Mouse (Mus musculus): ENCODE measurements around the gene Gdf15. TPM values are rescaled to one million over a fixed set of nuclear protein-coding genes. Genes with fewer than 3 reads are reported as not detected.
A peak's percentile ranks its signal among the peaks of the same experiment; 100 is the strongest.

The Gdf15 gene
- total and polyA plus RNA-seq, 2 experiments = 5.8 to 27.7 TPM

GRCm38 (mm10) chr8:70596775-70597416 is 35.4 kb downstream of the Gdf15 start:
- 97% methylated on average over 17 of the region's 17 CpGs for WGBS
- Histone ChIP-seq H3K27me3 (ENCODE audit: control insufficient read depth, insufficient read depth, low read length) (no peaks in the 10 kb centered on the region), H3K27ac (replicated peaks; ENCODE audit: insufficient read depth, low read depth, low read length) (no peak overlapping the region), H3K4me3 (ENCODE audit: insufficient read depth, low read depth, low read length) (no peak overlapping the region), H3K4me1 (ENCODE audit: control insufficient read depth, insufficient read depth, low read length) (peaks cover 15% of the 10 kb centered on the region), H3K36me3 (ENCODE audit: control insufficient read depth, insufficient read depth, low read length) (no peaks in the 10 kb centered on the region), H3K79me2 (ENCODE audit: control insufficient read depth, insufficient read depth, low read length) (no peaks in the 10 kb centered on the region), H3K9ac (ENCODE audit: low read depth, low read length) (no peak overlapping the region)
- TF ChIP-seq CTCF (IDR thresholded peaks at IDR 0.05; ENCODE audit: low read depth, low read length) (no peak), POLR2A (IDR thresholded peaks at IDR 0.05; ENCODE audit: extremely low read depth, insufficient read depth, low read length) (no peak)
- DNase-seq (ENCODE audit: extremely low read depth, low read depth, low spot score) = no peak

DNA sequence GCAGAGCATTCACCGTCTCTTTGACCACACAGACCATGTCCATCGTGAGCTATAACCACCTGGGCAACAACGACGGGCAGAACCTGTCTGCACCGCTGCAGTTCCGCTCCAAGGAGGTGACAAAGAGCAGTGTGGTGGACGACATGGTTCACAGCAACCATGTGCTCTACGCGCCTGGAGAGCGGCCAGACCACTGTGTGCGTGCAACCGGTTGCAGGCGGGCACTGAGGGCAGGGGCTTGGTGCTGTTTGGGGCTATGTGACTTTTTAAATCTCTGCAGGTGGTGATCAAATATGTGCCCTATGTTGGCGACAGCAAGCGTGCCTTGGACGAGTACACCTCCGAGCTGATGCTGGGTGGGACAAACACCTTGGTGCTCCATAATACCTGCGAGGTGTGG is 36.0 kb downstream of the Gdf15 start:
- peaks cover 4% of the 10 kb centered on the region; the same call in 1 of the 2 replicates for H3K36me3 ChIP-seq (ENCODE audit: control insufficient read depth, insufficient read depth, low read length)
- peaks cover 17% of the 10 kb centered on the region for H3K4me1 ChIP-seq (ENCODE audit: control insufficient read depth, insufficient read depth, low read length)
- WGBS = 98% methylated on average over 18 of the region's 18 CpGs
- no peaks in the 10 kb centered on the region for H3K79me2 ChIP-seq (ENCODE audit: control insufficient read depth, insufficient read depth, low read length)
- H3K27me3 ChIP-seq (ENCODE audit: control insufficient read depth, insufficient read depth, low read length) = no peaks in the 10 kb centered on the region
- H3K9ac ChIP-seq (ENCODE audit: low read depth, low read length) = no peak overlapping the region
- no peak overlapping the region for H3K4me3 ChIP-seq (ENCODE audit: insufficient read depth, low read depth, low read length)
- no peak for DNase-seq (ENCODE audit: extremely low read depth, low read depth, low spot score)
- TF ChIP-seq POLR2A (IDR thresholded peaks at IDR 0.05; ENCODE audit: extremely low read depth, insufficient read depth, low read length) = no peak
- TF ChIP-seq CTCF (IDR thresholded peaks at IDR 0.05; ENCODE audit: low read depth, low read length) = no peak
- no peak overlapping the region for H3K27ac ChIP-seq (replicated peaks; ENCODE audit: insufficient read depth, low read depth, low read length)

DNA sequence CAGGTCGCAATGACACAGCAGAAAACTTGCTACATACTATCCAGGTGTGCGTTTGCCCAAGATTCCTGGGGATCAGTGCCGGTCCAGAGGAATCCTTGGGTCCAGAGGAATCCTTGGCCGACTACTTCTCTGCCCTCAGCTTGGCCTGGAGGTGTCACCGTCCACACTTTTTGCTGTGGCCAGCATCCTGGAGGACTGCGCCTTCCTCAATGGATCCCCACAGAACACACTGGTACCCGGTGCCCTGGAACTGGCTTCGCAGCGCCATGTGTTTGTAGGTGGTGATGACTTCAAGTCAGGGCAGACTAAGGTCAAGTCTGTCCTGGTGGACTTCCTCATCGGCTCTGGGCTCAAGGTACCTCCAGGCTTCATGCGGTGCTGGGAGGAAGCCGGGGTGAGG is 36.4 kb downstream of the Gdf15 start:
- peaks cover 5% of the 10 kb centered on the region; the same call in 1 of the 2 replicates for H3K36me3 ChIP-seq (ENCODE audit: control insufficient read depth, insufficient read depth, low read length)
- DNase-seq (ENCODE audit: extremely low read depth, low read depth, low spot score) = no peak
- no peaks in the 10 kb centered on the region for H3K79me2 ChIP-seq (ENCODE audit: control insufficient read depth, insufficient read depth, low read length)
- TF ChIP-seq CTCF (IDR thresholded peaks at IDR 0.05; ENCODE audit: low read depth, low read length) (no peak), POLR2A (IDR thresholded peaks at IDR 0.05; ENCODE audit: extremely low read depth, insufficient read depth, low read length) (no peak)
- no peak overlapping the region for H3K4me3 ChIP-seq (ENCODE audit: insufficient read depth, low read depth, low read length)
- no peak overlapping the region for H3K9ac ChIP-seq (ENCODE audit: low read depth, low read length)
- 96% methylated on average over 12 of the region's 12 CpGs for WGBS
- no peak overlapping the region for H3K27ac ChIP-seq (replicated peaks; ENCODE audit: insufficient read depth, low read depth, low read length)
- peaks cover 17% of the 10 kb centered on the region for H3K4me1 ChIP-seq (ENCODE audit: control insufficient read depth, insufficient read depth, low read length)
- H3K27me3 ChIP-seq (ENCODE audit: control insufficient read depth, insufficient read depth, low read length) = no peaks in the 10 kb centered on the region

- H3K27ac ChIP-seq (replicated peaks; ENCODE audit: insufficient read depth, low read depth, low read length) = no peak overlapping the region
- WGBS = 19% methylated on average over 82 of the region's 82 CpGs
- H3K4me1 ChIP-seq (ENCODE audit: control insufficient read depth, insufficient read depth, low read length) = peaks cover 17% of the 10 kb centered on the region
- no peaks in the 10 kb centered on the region for H3K79me2 ChIP-seq (ENCODE audit: control insufficient read depth, insufficient read depth, low read length)
- H3K9ac ChIP-seq (ENCODE audit: low read depth, low read length) = peak overlapping the region; percentile 54
- no peaks in the 10 kb centered on the region for H3K27me3 ChIP-seq (ENCODE audit: control insufficient read depth, insufficient read depth, low read length)
- TF ChIP-seq CTCF (IDR thresholded peaks at IDR 0.05; ENCODE audit: low read depth, low read length) (no peak), POLR2A (IDR thresholded peaks at IDR 0.05; ENCODE audit: extremely low read depth, insufficient read depth, low read length) (no peak)
- DNase-seq (ENCODE audit: extremely low read depth, low read depth, low spot score) = no peak
- peaks cover 10% of the 10 kb centered on the region for H3K36me3 ChIP-seq (ENCODE audit: control insufficient read depth, insufficient read depth, low read length)
- H3K4me3 ChIP-seq (ENCODE audit: insufficient read depth, low read depth, low read length) = peak overlapping the region; percentile 55
Measured at GRCm38 (mm10) chr8:70594621-70595564, 37.4 kb downstream of the Gdf15 start.

DNA sequence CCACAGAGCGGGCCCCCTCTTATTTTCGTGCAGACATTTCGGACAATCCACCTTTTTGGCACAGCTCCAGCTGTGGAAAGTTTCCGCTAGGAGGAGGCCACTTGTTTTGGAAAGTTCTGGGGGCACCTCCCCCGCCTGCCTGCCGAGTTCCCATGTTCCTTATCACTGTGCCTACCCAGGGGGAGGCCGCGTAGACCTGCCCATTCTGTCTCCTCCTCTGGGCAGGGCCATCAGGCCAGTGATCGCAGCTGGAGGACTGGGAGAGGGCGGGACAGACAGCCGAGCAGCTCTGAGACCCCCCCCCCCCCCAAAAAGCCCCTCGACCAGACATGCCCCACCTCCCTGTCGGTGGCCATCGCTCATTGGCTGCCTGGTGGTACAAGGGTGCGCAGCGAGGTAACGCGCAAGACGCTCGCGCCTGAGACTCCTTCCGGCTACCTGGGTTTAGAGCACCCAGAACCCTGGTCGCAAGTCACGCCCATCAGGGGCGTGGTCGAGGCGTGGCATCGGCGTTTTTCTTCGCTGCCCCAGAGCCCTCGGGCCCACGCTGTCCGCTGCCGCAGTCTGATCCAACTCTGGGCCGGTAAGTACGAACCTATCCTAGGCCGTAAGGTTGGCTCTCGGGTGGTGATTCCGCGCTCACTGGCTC is 38.2 kb downstream of the Gdf15 start, which contains the start of gene Isyna1:
Gene Isyna1, plus strand, starts transcription at position 413 of the 649 bp plus-strand sequence.
- Histone ChIP-seq H3K36me3 (ENCODE audit: control insufficient read depth, insufficient read depth, low read length) (peaks cover 10% of the 10 kb centered on the region), H3K4me1 (ENCODE audit: control insufficient read depth, insufficient read depth, low read length) (peaks cover 17% of the 10 kb centered on the region), H3K27ac (replicated peaks; ENCODE audit: insufficient read depth, low read depth, low read length) (no peak within 1 kb of the TSS), H3K4me3 (ENCODE audit: insufficient read depth, low read depth, low read length) (peak within 1 kb of the TSS; percentile 55), H3K79me2 (ENCODE audit: control insufficient read depth, insufficient read depth, low read length) (no peaks in the 10 kb centered on the region), H3K27me3 (ENCODE audit: control insufficient read depth, insufficient read depth, low read length) (no peaks in the 10 kb centered on the region), H3K9ac (ENCODE audit: low read depth, low read length) (peak within 1 kb of the TSS; percentile 54)
- DNase-seq (ENCODE audit: extremely low read depth, low read depth, low spot score) = peak; percentile 67
- TF ChIP-seq POLR2A (IDR thresholded peaks at IDR 0.05; ENCODE audit: extremely low read depth, insufficient read depth, low read length) (no peak), CTCF (IDR thresholded peaks at IDR 0.05; ENCODE audit: low read depth, low read length) (no peak)
- 2% methylated on average over 38 of the region's 40 CpGs for whole genome bisulfite sequencing

All from liver, adult 2 months (tissue).